Mouse (Mus musculus): Measurements from ENCODE around the gene Mitd1. TPM values are rescaled to one million over a fixed set of nuclear protein-coding genes. Genes with fewer than 3 reads are reported as not detected.

Mitd1 gene
- polyA plus RNA-seq, 1 experiment from 2014 or later, result 19.3 TPM

DNA sequence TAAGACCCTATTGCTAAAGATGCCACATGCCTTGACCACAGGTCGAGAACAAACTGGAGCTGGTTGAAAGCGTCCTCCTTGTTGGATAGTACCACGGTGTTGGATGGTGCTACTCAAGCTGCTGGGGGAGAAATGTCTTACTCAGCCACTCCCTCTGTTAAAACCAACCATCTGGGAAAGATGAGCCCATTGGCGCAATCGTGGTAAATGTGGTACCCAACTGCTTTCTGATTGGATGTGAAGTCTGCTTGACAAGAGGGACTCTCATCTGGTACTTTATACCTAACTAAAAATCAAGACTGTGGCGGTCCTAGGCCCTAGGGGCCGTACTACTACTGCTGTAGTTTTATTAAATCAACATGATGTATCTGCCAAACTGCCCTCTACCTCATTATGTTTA lies 1.0 kb downstream of the Mitd1 start:
- Histone ChIP-seq H3K36me3 (ENCODE audit: poor library complexity, severe bottlenecking) (peaks cover 10% of the 10 kb centered on the region), H3K4me1 (peaks cover 26% of the 10 kb centered on the region), H3K27ac (no peak overlapping the region), H3K27me3 (no peaks in the 10 kb centered on the region), H3K9me3 (replicated peaks) (no peaks in the 10 kb centered on the region), H3K4me2 (peak overlapping the region; percentile 83), H3K9ac (peak overlapping the region; percentile 76), H3K4me3 (peak overlapping the region; percentile 65)
- 87% methylated on average over 7 of the region's 7 CpGs for WGBS
- no peak for ATAC-seq

DNA sequence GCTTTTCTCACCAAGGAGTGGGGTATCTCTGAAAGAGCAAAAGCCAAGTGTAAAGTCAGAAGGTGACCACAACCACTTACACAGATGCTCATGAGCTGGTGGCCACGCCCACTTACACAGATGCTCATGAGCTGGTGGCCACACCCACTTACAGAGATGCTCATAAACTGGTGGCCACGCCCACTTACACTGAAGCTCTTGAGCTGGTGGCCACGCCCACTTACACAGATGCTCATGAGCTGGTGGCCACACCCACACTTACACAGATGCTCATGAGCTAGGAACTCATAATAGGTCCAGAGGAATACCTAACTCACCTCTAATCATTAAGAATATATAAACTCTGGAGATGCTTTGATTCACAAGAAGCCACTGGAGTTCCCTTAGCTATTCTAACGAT lies 5.8 kb downstream of the Mitd1 start:
- WGBS, result 77% methylated on average over 4 of the region's 4 CpGs
- Histone ChIP-seq H3K4me1 (peaks cover 6% of the 10 kb centered on the region), H3K27ac (no peak overlapping the region), H3K27me3 (no peaks in the 10 kb centered on the region), H3K4me2 (no peak overlapping the region), H3K9ac (no peak overlapping the region), H3K9me3 (replicated peaks) (no peaks in the 10 kb centered on the region), H3K4me3 (no peak overlapping the region), H3K36me3 (ENCODE audit: poor library complexity, severe bottlenecking) (peaks cover 36% of the 10 kb centered on the region)
- no peak for ATAC-seq

DNA sequence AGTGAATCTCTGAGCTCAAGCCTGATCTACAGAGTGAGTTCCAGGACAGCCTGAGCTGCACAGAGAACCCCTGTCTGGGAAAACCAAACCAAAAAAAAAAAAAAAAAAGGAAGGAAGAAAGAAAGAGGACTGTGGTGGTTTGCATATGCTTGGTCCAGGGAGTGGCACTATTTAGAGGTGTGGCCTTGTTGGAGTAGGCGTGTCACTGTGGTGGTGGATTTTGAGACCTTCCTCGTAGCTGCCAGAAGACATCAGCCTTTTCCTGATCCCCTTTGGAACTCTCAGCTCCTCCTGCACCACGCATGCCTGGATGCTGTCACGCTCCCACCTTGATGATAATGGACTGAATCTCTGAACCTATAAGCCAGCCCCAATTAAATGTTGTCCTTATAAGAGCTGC lies 6.8 kb downstream of the Mitd1 start:
- no peak overlapping the region for H3K4me2 ChIP-seq
- H3K4me3 ChIP-seq, result no peak overlapping the region
- H3K27ac ChIP-seq, result no peak overlapping the region
- no peak overlapping the region for H3K9ac ChIP-seq
- no peaks in the 10 kb centered on the region for H3K9me3 ChIP-seq (replicated peaks)
- H3K27me3 ChIP-seq, result no peaks in the 10 kb centered on the region
- no peaks in the 10 kb centered on the region for H3K4me1 ChIP-seq
- peaks cover 47% of the 10 kb centered on the region for H3K36me3 ChIP-seq (ENCODE audit: poor library complexity, severe bottlenecking)
- ATAC-seq, result no peak
- WGBS, result 95% methylated on average over 4 of the region's 4 CpGs

DNA sequence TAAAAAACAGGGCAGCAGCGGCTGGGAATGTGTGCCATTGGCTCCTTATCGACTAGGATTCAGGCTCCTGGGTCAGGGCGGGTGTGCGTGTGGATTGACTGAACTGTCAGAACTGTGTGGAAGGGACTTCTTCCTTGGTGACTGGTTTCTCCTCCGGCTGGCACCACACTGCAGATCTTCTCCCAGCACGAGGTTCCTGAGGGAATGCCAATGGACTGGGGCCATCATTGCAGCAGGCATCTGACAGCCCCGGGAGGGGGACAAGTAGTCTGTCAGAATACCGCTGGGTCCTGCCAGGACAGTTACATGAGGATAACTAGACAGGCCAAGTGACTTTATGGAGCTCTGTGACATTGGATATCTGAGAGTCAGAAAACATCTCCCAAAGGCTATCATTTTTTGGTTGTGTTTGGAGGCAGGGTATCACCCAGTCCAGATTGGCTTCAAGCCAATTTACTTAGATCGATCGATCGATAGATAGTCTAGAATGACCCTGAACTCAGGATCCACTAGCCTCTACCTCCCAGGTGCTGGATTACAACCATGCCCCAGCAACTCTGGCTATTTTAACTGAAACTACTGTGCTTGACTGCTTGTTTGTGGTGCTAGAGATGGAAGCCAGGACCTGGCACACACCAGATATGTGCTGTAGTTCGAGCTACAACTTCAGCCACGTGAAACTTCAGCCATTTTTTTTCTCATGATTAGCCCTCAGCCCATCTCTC lies 12.3 kb downstream of the Mitd1 start:
- H3K9ac ChIP-seq, result no peak overlapping the region
- WGBS, result 94% methylated on average over 13 of the region's 13 CpGs
- no peak overlapping the region for H3K4me3 ChIP-seq
- no peaks in the 10 kb centered on the region for H3K27me3 ChIP-seq
- H3K27ac ChIP-seq, result no peak overlapping the region
- peaks cover 3% of the 10 kb centered on the region for H3K4me1 ChIP-seq
- peaks cover 69% of the 10 kb centered on the region for H3K36me3 ChIP-seq (ENCODE audit: poor library complexity, severe bottlenecking)
- H3K9me3 ChIP-seq (replicated peaks), result peaks cover 2% of the 10 kb centered on the region; the same call in 1 of the 2 replicates
- no peak overlapping the region for H3K4me2 ChIP-seq
- ATAC-seq, result no peak

DNA sequence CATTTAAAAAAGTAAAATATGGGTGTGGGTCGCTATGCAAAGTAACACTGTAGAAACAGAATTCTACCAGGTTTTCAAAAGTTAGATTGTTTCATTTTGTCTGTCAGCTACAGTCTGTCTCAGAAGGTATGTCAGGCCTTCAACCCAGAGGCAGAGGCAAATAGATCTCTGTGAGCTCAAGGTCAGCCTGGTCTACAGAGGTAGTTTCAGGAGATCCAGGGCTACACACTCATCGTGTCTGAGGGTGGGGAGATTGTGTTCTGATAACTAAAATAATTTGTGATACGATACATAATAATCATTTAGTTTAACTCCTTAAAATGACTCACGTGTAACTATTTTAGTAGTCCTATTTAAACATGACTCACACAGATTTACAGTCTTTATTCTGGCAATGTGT lies 17.1 kb downstream of the Mitd1 start:
- peak overlapping the region; percentile 65 for H3K4me2 ChIP-seq
- 91% methylated on average over 4 of the region's 4 CpGs for WGBS
- peaks cover 11% of the 10 kb centered on the region for H3K4me1 ChIP-seq
- H3K27ac ChIP-seq, result no peak overlapping the region
- peaks cover 2% of the 10 kb centered on the region; the same call in 1 of the 2 replicates for H3K9me3 ChIP-seq (replicated peaks)
- H3K27me3 ChIP-seq, result peaks cover 8% of the 10 kb centered on the region
- H3K4me3 ChIP-seq, result no peak overlapping the region
- ATAC-seq, result no peak
- no peak overlapping the region for H3K9ac ChIP-seq
- H3K36me3 ChIP-seq (ENCODE audit: poor library complexity, severe bottlenecking), result peaks cover 35% of the 10 kb centered on the region

DNA sequence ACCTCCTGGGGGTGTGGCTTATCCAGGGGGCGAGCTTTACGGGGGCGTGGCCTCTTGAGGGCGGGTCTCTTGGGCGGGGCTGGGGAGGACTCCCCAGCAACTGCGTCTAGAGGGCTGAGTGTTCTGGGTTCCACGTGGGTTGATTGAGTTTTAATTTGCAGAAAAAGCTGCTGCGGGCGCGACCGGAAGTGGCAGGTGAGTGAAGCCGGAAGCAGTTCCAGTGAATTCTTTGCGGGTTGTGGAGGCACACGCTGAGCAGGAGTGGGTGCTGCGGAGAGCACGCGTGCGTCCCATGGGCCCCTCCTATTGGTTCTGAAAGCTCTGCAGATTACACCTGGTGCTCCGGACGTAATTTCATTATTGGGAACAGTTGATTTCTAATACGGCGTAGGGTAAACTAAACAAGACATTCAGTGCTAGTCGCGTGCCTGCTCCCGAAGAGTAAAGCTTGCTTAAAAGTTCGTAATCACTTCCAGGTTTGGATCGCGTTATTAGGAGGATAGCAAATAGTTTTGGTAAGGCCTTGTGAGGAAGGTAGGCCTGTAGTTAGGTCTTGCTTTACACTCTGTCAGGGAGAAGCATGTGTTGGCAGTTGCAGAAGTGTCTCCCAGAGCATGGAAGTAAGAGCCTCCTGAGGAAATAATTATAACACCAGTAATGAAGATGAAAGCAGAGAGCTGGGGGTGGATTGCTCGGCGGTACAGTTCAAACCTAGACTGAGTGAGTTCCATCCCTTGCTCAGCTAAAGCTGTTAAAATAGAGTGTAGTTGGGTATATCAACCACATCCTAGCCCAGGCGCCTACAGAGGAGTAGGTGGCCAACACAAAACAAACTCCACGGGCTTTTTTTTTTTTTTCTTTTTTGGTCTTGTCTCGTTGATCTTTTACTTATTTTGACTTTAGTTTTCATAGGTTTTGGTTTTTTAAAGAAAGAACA lies 17.8 kb downstream of the Mitd1 start:
- Histone ChIP-seq H3K27ac (peak overlapping the region; percentile 44), H3K4me2 (peak overlapping the region; percentile 65), H3K4me3 (peak overlapping the region; percentile 48), H3K4me1 (peaks cover 11% of the 10 kb centered on the region), H3K9me3 (replicated peaks) (peaks cover 2% of the 10 kb centered on the region; the same call in 1 of the 2 replicates), H3K9ac (peak overlapping the region; percentile 43), H3K27me3 (peaks cover 8% of the 10 kb centered on the region), H3K36me3 (ENCODE audit: poor library complexity, severe bottlenecking) (peaks cover 27% of the 10 kb centered on the region)
- peak; percentile 92 for ATAC-seq
- 7% methylated on average over 33 of the region's 33 CpGs for WGBS

DNA sequence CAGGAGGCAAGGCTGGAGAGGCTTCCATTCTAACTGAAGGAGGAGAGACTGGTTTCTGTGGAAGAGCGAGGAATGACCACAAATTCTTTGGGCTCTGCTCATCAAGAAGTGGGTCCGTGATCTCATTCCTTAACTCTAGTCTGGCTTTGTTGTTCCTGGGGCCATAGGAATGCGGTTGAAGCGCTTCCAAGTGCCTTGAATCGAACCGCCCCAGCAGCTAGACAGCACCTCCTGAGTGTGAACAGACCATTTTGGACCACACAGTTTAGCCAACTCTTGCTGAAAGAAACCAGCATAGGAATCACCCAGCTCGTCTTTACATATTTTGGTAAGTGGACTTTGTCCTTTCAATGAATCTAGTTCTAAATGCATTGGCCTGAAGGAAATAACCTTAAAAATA lies 18.5 kb downstream of the Mitd1 start, which contains the start of gene Lipt1:
Lipt1 (plus strand) TSS at position 35 of the 400 bp plus-strand sequence.
- 5% methylated on average over 7 of the region's 7 CpGs for WGBS
- Histone ChIP-seq H3K9ac (peak within 1 kb of the TSS; percentile 43), H3K36me3 (ENCODE audit: poor library complexity, severe bottlenecking) (peaks cover 20% of the 10 kb centered on the region), H3K9me3 (replicated peaks) (peaks cover 2% of the 10 kb centered on the region; the same call in 1 of the 2 replicates), H3K4me3 (peak within 1 kb of the TSS; percentile 48), H3K27ac (peak within 1 kb of the TSS; percentile 44), H3K4me1 (peaks cover 11% of the 10 kb centered on the region), H3K4me2 (peak within 1 kb of the TSS; percentile 65), H3K27me3 (peaks cover 8% of the 10 kb centered on the region)
- ATAC-seq, result peak; percentile 67

DNA sequence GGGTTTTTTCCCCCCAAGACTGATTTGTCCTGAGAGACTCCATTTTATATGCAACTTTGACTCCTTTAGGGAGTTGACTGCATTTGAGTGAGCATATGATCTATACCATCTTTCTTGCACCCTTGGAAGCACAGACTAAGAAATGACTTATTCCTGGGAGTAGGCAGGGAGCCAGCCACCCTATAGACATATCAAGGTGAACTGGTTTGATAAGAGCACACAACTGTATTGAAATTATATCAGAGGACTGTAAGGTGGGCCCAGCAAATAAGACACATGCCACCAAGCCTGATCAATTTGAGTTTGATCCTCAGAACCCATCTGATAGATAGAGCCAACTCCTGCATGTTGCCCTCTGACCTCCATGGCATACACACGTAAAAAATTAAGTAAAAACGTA lies 20.8 kb downstream of the Mitd1 start:
- H3K36me3 ChIP-seq (ENCODE audit: poor library complexity, severe bottlenecking), result no peaks in the 10 kb centered on the region
- ATAC-seq, result no peak
- WGBS, result 54% methylated on average over 2 of the region's 2 CpGs

DNA sequence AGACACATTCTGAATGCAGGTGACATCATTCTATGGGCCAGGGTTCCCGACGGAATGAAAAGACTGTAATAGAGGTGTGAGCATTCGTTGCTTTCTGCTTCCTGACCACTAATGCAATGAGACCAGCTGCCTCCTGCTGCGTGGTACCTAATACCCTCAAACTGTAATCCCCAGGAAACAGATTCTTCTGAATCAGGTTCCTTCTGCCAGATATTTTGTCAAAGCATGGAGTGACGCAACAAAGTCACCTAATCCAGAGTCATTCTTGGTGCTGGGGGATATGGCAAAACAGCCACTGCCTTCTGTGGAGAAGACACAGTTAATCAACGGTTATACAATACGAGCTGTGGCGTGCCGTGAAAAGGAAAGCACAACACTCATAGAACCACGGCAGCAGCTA lies 21.6 kb downstream of the Mitd1 start:
- Histone ChIP-seq H3K36me3 (ENCODE audit: poor library complexity, severe bottlenecking) (no peaks in the 10 kb centered on the region), H3K4me1 (peaks cover 23% of the 10 kb centered on the region), H3K4me3 (no peak overlapping the region), H3K27me3 (peaks cover 8% of the 10 kb centered on the region), H3K9me3 (replicated peaks) (no peaks in the 10 kb centered on the region), H3K4me2 (no peak overlapping the region), H3K9ac (no peak overlapping the region), H3K27ac (no peak overlapping the region)
- no peak for ATAC-seq
- WGBS, result 65% methylated on average over 10 of the region's 10 CpGs

More for the DNA sequence above, 20.8 kb downstream of the Mitd1 start:
- Histone ChIP-seq H3K4me3 (no peak overlapping the region), H3K4me2 (no peak overlapping the region), H3K9me3 (replicated peaks) (no peaks in the 10 kb centered on the region), H3K9ac (no peak overlapping the region), H3K4me1 (peaks cover 19% of the 10 kb centered on the region), H3K27me3 (peaks cover 8% of the 10 kb centered on the region), H3K27ac (no peak overlapping the region)

DNA sequence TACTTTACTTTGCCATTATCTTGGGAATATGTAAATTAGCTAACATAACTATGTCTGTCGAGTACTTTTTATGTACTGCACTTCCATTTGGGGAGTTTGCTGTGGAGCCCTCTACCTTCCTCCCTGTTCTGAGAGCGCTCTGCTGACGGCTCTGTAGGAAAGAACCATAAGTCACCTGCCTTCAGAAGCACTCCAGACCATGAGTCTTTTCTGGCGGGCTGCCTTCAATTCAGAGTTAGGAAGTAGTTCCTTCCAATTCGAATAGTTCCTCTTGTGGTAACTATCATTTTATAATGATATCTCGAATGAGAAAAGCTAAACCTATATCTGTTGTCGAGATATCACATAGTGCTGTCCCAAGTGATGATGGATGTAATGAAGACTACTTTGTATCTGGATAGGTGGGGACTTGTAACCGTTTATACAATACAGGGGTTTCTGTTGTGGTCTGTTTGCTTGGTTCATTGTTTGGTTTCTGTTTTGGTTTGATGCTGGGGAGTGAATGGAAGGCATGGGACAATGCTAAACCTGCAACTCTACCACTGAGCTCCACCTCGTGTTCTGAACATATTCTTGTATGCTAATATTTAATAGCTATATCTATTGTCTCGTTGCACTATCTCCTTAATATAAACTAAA lies 22.4 kb downstream of the Mitd1 start:
- 74% methylated on average over 10 of the region's 10 CpGs for WGBS
- H3K9me3 ChIP-seq (replicated peaks), result no peaks in the 10 kb centered on the region
- ATAC-seq, result no peak
- no peak overlapping the region for H3K9ac ChIP-seq
- no peaks in the 10 kb centered on the region for H3K36me3 ChIP-seq (ENCODE audit: poor library complexity, severe bottlenecking)
- no peak overlapping the region for H3K4me3 ChIP-seq
- H3K27ac ChIP-seq, result no peak overlapping the region
- H3K4me1 ChIP-seq, result peaks cover 19% of the 10 kb centered on the region
- peaks cover 8% of the 10 kb centered on the region for H3K27me3 ChIP-seq
- H3K4me2 ChIP-seq, result no peak overlapping the region

DNA sequence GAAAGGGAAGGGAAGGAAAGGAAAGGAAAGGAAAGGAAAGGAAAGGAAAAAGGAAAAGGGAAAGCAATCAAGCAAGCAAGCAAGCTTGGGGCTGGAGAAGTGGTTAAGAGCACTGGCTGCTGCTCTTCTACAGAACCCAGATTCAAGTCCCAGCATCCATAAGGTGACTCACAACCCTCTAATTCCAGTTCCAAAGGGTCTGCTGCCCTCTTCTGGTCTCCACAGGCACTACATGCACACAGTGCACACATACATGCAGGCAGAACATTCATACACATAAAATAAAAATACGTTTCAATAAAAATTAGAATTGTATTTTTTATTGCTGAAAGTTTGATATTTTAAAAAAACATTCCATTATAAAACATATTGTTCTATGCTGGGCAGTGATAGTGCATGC lies 23.2 kb downstream of the Mitd1 start:
- H3K27ac ChIP-seq, result no peak overlapping the region
- H3K27me3 ChIP-seq, result peaks cover 8% of the 10 kb centered on the region
- peaks cover 16% of the 10 kb centered on the region for H3K4me1 ChIP-seq
- no peaks in the 10 kb centered on the region for H3K36me3 ChIP-seq (ENCODE audit: poor library complexity, severe bottlenecking)
- no peak overlapping the region for H3K4me3 ChIP-seq
- no peak overlapping the region for H3K9ac ChIP-seq
- no peak overlapping the region for H3K4me2 ChIP-seq
- ATAC-seq, result no peak
- H3K9me3 ChIP-seq (replicated peaks), result no peaks in the 10 kb centered on the region
- 73% methylated on average over 1 of the region's 1 CpGs for WGBS

DNA sequence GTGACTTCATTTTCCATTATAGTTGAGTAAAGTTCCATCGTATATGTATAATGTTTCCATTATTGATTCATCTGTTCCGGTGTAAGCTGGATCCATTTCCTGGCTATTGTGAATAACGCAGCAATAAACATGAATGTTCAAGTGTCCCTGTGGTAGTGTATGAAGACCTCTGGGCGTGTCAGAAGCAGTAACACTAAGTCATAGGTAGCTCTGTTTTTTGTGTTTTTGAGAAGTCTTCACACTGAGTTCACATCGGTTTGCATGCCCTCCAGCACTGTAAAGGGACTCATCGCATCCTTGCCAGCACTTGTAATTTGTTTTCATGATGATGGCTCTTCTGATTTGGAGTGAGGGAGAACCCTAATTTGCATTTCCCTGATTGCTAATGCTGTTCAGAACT lies 23.9 kb downstream of the Mitd1 start, which contains the start of gene Tsga10:
Tsga10 (minus strand) TSS at position 144 of the 400 bp plus-strand sequence.
- Histone ChIP-seq H3K27me3 (peaks cover 8% of the 10 kb centered on the region), H3K4me1 (peaks cover 12% of the 10 kb centered on the region; the same call in 1 of the 2 replicates), H3K9me3 (replicated peaks) (no peaks in the 10 kb centered on the region), H3K27ac (peak within 1 kb of the TSS; percentile 85), H3K9ac (peak within 1 kb of the TSS; percentile 82), H3K36me3 (ENCODE audit: poor library complexity, severe bottlenecking) (no peaks in the 10 kb centered on the region), H3K4me2 (peak within 1 kb of the TSS; percentile 68), H3K4me3 (peak within 1 kb of the TSS; percentile 66)
- 83% methylated on average over 6 of the region's 6 CpGs for WGBS
- no peak for ATAC-seq
